Mouse (Mus musculus) embryonic facial prominence, embryonic 11.5 days (tissue): ENCODE measurements around the gene Wdr64. TPM values are rescaled to one million over a fixed set of nuclear protein-coding genes. Genes with fewer than 3 reads are reported as not detected.
A peak's percentile ranks its signal among the peaks of the same experiment; 100 is the strongest.

Experiments used
- ATAC-seq: fragments of 200-750 bp; cut with Nextera tagmentation; replicated peaks from 2 replicates; pipeline ENCODE4 v1.8.0; 2017; ENCODE audit warnings: low read depth; ENCODE audit not compliant: insufficient number of reproducible peaks, low FRiP score, low TSS enrichment
- DNase-seq: peaks from one replicate; pipeline ENCODE4 v3.0.0-alpha.2; 2015; ENCODE audit warnings: low spot score
- H3K27ac ChIP-seq: fragments of 300-500 bp; sonication (generic); replicated peaks from 2 replicates; pipeline ENCODE4 v1.5.1; 2014; ENCODE audit warnings: mild to moderate bottlenecking, low read depth, low read length, control low read depth
- H3K27me3 ChIP-seq: fragments of 300-500 bp; sonication (generic); 2 replicates; pipeline ENCODE4 v1.6.1; 2014; ENCODE audit warnings: mild to moderate bottlenecking, low read length, moderate library complexity, mixed read lengths; ENCODE audit not compliant: control insufficient read depth, insufficient read depth
- H3K36me3 ChIP-seq: fragments of 300-500 bp; sonication (generic); replicated peaks from 2 replicates; pipeline ENCODE4 v1.6.1; 2014; ENCODE audit warnings: low read depth, mild to moderate bottlenecking, low read length, moderate library complexity, mixed read lengths; ENCODE audit not compliant: control insufficient read depth, insufficient read depth
- H3K4me1 ChIP-seq: fragments of 300-500 bp; sonication (generic); 2 replicates; pipeline ENCODE4 v1.6.1; 2014; ENCODE audit warnings: low read length, mixed read lengths; ENCODE audit not compliant: control insufficient read depth, insufficient read depth
- H3K4me2 ChIP-seq: fragments of 300-500 bp; sonication (generic); 2 replicates; pipeline ENCODE4 v1.6.1; 2014; ENCODE audit warnings: low read depth, mild to moderate bottlenecking, control low read depth, low read length, moderate library complexity
- H3K4me3 ChIP-seq: fragments of 300-500 bp; sonication (generic); 2 replicates; pipeline ENCODE4 v1.5.1; 2014; ENCODE audit warnings: low read depth, low read length, control low read depth
- H3K9ac ChIP-seq: fragments of 300-500 bp; sonication (generic); replicated peaks from 2 replicates; pipeline ENCODE4 v1.6.1; 2014; ENCODE audit warnings: mild to moderate bottlenecking, control low read depth, low read length
- H3K9me3 ChIP-seq: fragments of 300-500 bp; sonication (generic); replicated peaks from 2 replicates; pipeline ENCODE4 v1.6.1; 2016; ENCODE audit warnings: mild to moderate bottlenecking, low read length, inconsistent platforms, mixed read lengths; ENCODE audit not compliant: control insufficient read depth
- WGBS: fragments of 180-500 bp; shearing (Covaris S2); extraction: QIAGEN DNeasy Blood & Tissue Kit; methylation state at CpG from one replicate; pipeline ENCODE4 v1.1.7; 2014; 5-methylcytosine and 5-hydroxymethylcytosine counted together
- polyA plus RNA-seq: library from polyadenylated mRNA; unstranded; fragments of >200 nt; fragmentation: Nextera tagmentation; extraction: Ambion mirVana; gene quantifications from 2 replicates; pipeline ENCODE4 v1.2.1, GENCODE M21; 2014

The Wdr64 gene
- polyA plus RNA-seq, 1 experiment from 2014 or later, result not detected

DNA sequence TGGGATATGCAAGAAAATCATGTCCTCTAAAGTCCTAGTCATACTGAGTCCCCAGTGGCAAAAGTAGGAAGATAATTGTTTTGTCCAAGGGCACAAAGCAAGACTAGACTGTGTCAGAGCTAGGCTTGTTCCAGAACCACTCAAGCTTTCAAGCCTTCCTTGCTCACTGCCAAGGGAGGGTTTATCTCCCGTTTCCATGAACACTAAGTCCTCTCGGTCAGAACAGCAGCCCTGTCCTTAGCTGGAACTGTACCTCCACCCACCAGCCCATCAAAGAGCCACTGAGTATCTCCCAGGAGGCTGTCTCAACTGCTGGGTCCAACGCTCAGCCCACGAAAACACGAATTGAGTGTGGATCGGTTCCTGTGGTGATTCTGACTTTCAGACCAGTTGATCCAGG, 23.3 kb upstream of the Wdr64 start:
- H3K4me1 ChIP-seq, result no peaks in the 10 kb centered on the region

DNA sequence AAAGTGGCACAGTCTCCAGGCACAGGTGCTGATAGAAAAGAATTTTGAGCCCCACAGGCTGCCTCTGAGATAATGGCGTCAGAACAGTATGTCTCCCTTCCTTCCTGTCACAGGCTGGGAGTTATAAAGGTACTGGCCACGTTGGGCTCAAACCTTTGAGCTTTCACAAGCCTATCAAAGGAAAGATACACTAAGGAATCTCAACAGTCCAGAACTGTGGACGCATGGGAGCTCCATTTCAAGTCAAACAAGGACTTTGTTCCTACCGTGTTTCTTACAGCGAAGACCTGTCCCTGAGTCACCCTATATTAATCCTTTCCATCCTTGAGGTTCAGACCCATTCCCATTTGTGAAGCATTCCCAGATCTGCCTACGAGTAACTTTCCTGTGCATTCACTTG, 20.9 kb upstream of the Wdr64 start:
- no peak overlapping the region for H3K4me2 ChIP-seq
- DNase-seq (no peak), ATAC-seq (no peak)
- WGBS, result 86% methylated on average over 6 of the region's 6 CpGs
- H3K9me3 ChIP-seq, result no peaks in the 10 kb centered on the region
- H3K4me3 ChIP-seq, result no peak overlapping the region
- no peak overlapping the region for H3K27ac ChIP-seq
- no peaks in the 10 kb centered on the region for H3K27me3 ChIP-seq
- no peaks in the 10 kb centered on the region for H3K36me3 ChIP-seq
- H3K4me1 ChIP-seq, result no peaks in the 10 kb centered on the region
- no peak overlapping the region for H3K9ac ChIP-seq

More for the DNA sequence above, 23.3 kb upstream of the Wdr64 start:
- Histone ChIP-seq H3K9ac (no peak overlapping the region), H3K4me2 (no peak overlapping the region), H3K27me3 (no peaks in the 10 kb centered on the region), H3K36me3 (no peaks in the 10 kb centered on the region), H3K9me3 (no peaks in the 10 kb centered on the region), H3K27ac (no peak overlapping the region), H3K4me3 (no peak overlapping the region)
- DNase-seq, result no peak
- ATAC-seq, result no peak
- WGBS, result 91% methylated on average over 6 of the region's 6 CpGs

DNA sequence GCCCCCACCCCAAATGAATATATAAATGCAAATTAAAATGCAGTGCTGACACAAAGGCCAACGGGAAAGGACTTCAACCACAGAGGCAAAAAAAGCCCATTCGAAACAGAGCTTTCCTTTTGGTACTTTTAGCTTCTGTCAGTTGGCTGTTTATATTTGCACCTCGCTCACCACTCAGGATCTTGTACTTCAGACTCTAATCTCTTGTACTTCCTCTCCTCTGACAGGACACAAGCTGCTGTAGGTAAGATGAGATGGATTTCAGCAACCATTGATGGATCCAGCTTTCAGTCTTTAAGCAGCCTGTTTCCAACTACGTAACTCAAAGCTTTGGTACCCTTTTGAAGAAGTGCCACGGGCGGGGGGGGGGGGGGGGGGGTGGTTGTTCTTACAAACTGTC, 17.4 kb upstream of the Wdr64 start:
- H3K9me3 ChIP-seq, result no peaks in the 10 kb centered on the region
- H3K4me1 ChIP-seq, result no peaks in the 10 kb centered on the region
- H3K9ac ChIP-seq, result no peak overlapping the region
- H3K27ac ChIP-seq, result no peak overlapping the region
- H3K4me2 ChIP-seq, result no peak overlapping the region
- DNase-seq, result no peak
- H3K4me3 ChIP-seq, result no peak overlapping the region
- ATAC-seq, result no peak
- WGBS, result 82% methylated on average over 6 of the region's 6 CpGs
- H3K36me3 ChIP-seq, result no peaks in the 10 kb centered on the region
- no peaks in the 10 kb centered on the region for H3K27me3 ChIP-seq

DNA sequence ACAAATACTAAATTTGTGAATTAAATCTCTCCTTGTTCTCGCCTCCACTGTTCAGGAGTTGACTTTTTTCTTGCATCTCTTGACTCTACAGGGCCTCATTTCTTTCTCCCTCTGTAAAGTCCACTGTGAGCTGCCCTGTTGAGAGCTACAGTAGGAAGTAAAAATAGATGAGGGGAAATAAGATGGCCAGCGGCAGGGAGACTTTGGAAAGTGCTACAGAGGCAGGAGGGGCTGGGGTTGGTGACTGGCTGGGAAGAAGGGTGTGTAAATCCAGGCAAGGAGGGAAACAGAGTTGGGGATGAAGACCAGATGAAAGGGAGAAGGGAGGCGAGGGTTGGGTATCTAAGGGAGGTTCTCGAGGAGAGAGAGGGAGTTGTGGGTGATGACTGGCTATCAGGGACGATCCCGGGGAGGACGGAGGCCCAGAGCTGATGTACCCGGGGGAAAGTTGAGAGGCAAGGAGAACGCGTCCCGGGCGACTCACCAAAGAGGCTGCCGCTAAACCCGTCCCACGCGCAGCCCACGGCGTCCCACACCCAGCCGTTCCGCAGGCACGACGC, 6.6 kb upstream of the Wdr64 start:
- ATAC-seq, result no peak
- Histone ChIP-seq H3K9ac (peak overlapping the region; percentile 80), H3K27ac (no peak overlapping the region), H3K4me3 (peak overlapping the region; percentile 68), H3K4me1 (no peaks in the 10 kb centered on the region), H3K36me3 (no peaks in the 10 kb centered on the region; the same call in 1 of the 2 replicates), H3K27me3 (no peaks in the 10 kb centered on the region), H3K9me3 (no peaks in the 10 kb centered on the region), H3K4me2 (peak overlapping the region; percentile 78)
- DNase-seq, result no peak
- under 1% methylated on average over 22 of the region's 22 CpGs for WGBS

DNA sequence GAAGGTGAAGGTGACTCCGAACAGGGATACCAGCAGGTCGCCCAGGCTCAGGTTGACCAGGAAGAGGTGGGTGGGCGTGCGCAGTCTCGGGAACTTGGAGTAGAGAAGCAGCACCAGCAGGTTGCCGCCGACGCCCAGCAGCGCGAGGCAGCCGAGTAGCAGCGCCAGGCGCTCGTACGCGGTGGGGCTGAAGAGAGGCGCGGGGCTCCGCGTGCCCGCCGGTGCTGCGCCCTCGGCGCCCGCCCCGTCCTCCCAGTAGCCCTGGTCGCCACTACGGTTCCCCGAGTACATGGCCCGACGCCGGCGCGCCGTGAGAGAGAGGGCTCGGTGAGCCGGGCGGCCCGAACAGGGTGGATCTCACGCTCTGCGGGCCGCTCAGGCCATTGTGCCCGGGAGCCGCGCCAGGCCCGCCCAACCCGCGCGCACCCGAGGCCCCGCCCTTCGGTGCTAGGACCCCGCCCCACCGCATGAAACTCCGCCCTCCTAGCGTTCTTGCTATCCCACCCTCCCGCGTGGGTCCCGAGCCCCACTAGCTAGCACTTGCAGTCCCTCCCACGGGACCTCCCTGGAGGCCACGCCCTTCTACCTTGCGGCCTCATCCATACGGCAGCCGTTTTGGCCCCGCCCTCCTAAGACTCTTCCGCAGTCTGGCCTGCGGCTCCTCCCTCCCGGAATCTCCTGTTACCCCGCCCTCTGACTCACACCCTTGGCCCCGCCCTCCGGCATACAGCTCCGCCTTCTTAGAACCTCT, 6.0 kb upstream of the Wdr64 start, which contains the start of the genes Opn3 and Chml:
Gene Opn3, minus strand, starts transcription at position 531 of the 751 bp plus-strand sequence.
Gene Chml, minus strand, starts transcription at position 656 of the 751 bp plus-strand sequence.
- Histone ChIP-seq H3K27ac (no peak within 1 kb of the TSS; the same call in 1 of the 2 replicates), H3K36me3 (no peaks in the 10 kb centered on the region), H3K4me1 (no peaks in the 10 kb centered on the region), H3K9ac (peak within 1 kb of the TSS; percentile 80), H3K4me2 (peak within 1 kb of the TSS; percentile 78), H3K27me3 (no peaks in the 10 kb centered on the region), H3K9me3 (no peaks in the 10 kb centered on the region), H3K4me3 (peak within 1 kb of the TSS; percentile 68)
- peak; percentile 99 for DNase-seq
- WGBS, result under 1% methylated on average over 47 of the region's 73 CpGs
- peak; percentile 98 for ATAC-seq

DNA sequence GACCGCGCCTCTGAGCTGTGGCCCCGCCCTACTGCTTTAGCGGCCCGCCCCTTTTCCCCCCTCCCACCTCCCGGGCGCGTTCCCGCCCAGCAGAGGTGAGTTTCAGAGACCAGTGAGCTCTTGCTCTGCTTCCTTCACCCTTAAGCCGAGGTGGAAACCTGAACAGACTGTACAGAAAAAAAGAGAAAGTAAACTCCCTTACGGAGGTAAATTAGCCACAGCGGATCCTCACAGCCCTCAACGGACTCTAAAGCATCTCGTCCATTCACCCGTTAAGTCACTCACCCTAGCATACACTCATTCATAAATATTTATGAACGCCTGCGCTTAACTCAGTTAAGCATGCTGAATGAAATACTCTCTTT, 5.4 kb upstream of the Wdr64 start:
- Histone ChIP-seq H3K9ac (peak overlapping the region; percentile 18; the same call in 1 of the 2 replicates), H3K4me3 (peak overlapping the region; percentile 33), H3K36me3 (no peaks in the 10 kb centered on the region), H3K27me3 (no peaks in the 10 kb centered on the region), H3K4me2 (peak overlapping the region; percentile 41), H3K9me3 (no peaks in the 10 kb centered on the region), H3K27ac (no peak overlapping the region), H3K4me1 (no peaks in the 10 kb centered on the region)
- ATAC-seq (peak; percentile 87; the same call in 1 of the 2 replicates), DNase-seq (no peak)
- WGBS, result 4% methylated on average over 17 of the region's 17 CpGs

DNA sequence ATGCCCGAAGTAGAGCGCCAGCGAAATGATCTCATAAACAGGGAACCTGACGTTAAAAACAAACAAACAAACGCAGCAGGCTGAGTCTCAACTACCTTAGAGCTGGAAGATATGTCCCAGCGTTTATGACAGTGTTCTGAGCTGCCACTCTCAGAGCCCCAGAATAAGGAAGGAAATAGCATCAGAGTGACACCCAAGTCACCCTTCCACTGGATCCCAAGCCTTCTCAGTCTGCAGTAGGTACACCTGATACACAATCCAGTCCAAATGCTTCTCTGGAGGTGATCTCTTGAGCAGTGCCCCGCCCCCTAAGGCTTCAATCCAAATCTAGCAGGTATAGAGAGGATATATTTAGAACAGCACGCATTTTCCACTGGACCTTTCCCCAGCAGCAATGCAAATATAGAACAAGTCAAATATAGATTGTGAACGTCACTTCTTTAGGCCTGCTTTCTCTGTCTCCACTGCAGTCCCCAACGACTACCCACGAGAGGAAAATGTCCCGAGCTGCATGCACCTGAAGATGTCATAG, 4.9 kb upstream of the Wdr64 start:
- Histone ChIP-seq H3K9ac (peak overlapping the region; percentile 18; the same call in 1 of the 2 replicates), H3K9me3 (no peaks in the 10 kb centered on the region), H3K4me1 (no peaks in the 10 kb centered on the region), H3K36me3 (no peaks in the 10 kb centered on the region), H3K27ac (no peak overlapping the region), H3K27me3 (no peaks in the 10 kb centered on the region), H3K4me2 (peak overlapping the region; percentile 41; the same call in 1 of the 2 replicates), H3K4me3 (peak overlapping the region; percentile 33)
- no peak for DNase-seq
- WGBS, result 43% methylated on average over 12 of the region's 12 CpGs
- no peak for ATAC-seq

DNA sequence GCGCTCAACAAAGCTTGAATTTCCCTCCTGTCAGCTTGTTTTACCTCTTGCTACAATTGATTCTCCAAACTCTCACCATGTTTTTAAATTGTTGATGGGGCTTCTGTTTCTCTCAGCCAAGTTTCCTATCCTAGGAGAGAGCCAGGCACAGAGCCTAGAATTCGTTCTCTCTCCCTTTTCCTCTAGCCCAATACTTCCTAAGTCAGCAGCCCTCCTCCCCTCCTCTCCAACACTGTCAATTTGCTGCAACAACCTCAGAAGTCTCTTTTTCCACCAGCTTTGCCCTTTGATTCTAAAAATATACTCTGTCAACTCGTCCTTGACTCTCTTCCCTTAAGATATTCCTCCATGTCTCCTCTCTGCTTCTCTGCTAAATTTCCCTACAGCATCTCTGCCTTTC, 982 bp downstream of the Wdr64 start:
- H3K4me3 ChIP-seq, result no peak overlapping the region
- H3K27me3 ChIP-seq, result no peaks in the 10 kb centered on the region
- no peaks in the 10 kb centered on the region for H3K9me3 ChIP-seq
- H3K27ac ChIP-seq, result no peak overlapping the region
- DNase-seq (no peak), ATAC-seq (no peak)
- no peak overlapping the region for H3K9ac ChIP-seq
- 63% methylated on average over 3 of the region's 3 CpGs for WGBS
- H3K4me1 ChIP-seq, result no peaks in the 10 kb centered on the region
- no peaks in the 10 kb centered on the region for H3K36me3 ChIP-seq
- no peak overlapping the region for H3K4me2 ChIP-seq
